Mouse (Mus musculus): ENCODE results near the gene Cdc42bpb. TPM values are rescaled to one million over a fixed set of nuclear protein-coding genes. Genes with fewer than 3 reads are reported as not detected.

The Cdc42bpb gene
- total RNA-seq, 2 experiments from 2014 or later = 130 to 138 TPM

GRCm38 (mm10) chr12:111246808-111247464, 130.6 kb downstream of the Cdc42bpb start:
- DNase-seq (ENCODE audit: low spot score in 2 of 2) = no peak

DNA sequence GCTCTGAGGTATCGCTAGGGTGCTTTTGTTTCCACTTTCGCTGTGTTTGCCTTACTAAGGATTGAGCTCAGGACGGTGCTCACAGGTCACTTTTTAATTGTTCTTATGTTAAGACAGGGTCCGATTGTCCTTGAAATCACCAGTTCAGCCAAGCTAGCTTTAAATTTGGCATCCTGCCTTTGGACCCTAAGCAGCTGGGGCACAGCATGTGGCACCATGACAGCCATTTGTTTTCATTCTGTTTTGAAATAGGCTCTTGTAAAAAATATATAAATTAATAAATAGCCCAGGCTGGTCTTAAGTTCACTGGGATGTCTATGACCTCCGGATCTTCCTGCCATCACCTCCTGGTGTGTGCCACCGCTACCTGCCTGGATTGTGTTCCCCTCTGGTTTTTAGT, 132.4 kb downstream of the Cdc42bpb start:
- DNase-seq (ENCODE audit: low spot score in 2 of 2) = no peak

- DNase-seq (ENCODE audit: low spot score in 2 of 2) = no peak
These were observed 133.8 kb downstream of the Cdc42bpb start for GRCm38 (mm10) chr12:111243733-111244132.

Other genes starting within 250 kb of the Cdc42bpb start
- 10 to 100 TPM; 32.3 to 42.4 TPM for gene Traf3, start 211.3 kb downstream of the Cdc42bpb start, total RNA-seq (2021)
- gene 4930595D18Rik, start 193.2 kb downstream of the Cdc42bpb start, total RNA-seq (2021) = not detected
- gene Amn, start 106.6 kb downstream of the Cdc42bpb start, total RNA-seq (2021) = 1 to 10 TPM; 9.1 to 9.7 TPM
- 1 to 10 TPM; 2.2 to 3.7 TPM for gene Lbhd2, start 29.1 kb upstream of the Cdc42bpb start, total RNA-seq (2021)
- 1 to 10 TPM; 2.2 to 2.7 TPM for gene Exoc3l4, start 39.3 kb upstream of the Cdc42bpb start, total RNA-seq (2021)
- gene Tnfaip2, start 64.8 kb upstream of the Cdc42bpb start, total RNA-seq (2021) = 1 to 10 TPM in 1 of 2 experiments, under 1 TPM in 1; 0.51 to 1.0 TPM
- gene Gm266, start 108.1 kb upstream of the Cdc42bpb start, total RNA-seq (2021) = 1 to 10 TPM; 3.4 to 5.0 TPM
- 100 to 1,000 TPM; 247 to 250 TPM for gene Eif5, start 160.3 kb upstream of the Cdc42bpb start, total RNA-seq (2021)
- 10 to 100 TPM; 82.9 to 94.5 TPM for gene Mark3, start 196.8 kb upstream of the Cdc42bpb start, total RNA-seq (2021)

Data from left cerebral cortex, adult 18-20 months (tissue).